Mouse (Mus musculus): ENCODE data around the gene Sfn. TPM values are rescaled to one million over a fixed set of nuclear protein-coding genes. Genes with fewer than 3 reads are reported as not detected.

The Sfn gene
- total and polyA plus RNA-seq, 3 experiments = 1.0 to 2.0 (median 1.1) TPM

DNA sequence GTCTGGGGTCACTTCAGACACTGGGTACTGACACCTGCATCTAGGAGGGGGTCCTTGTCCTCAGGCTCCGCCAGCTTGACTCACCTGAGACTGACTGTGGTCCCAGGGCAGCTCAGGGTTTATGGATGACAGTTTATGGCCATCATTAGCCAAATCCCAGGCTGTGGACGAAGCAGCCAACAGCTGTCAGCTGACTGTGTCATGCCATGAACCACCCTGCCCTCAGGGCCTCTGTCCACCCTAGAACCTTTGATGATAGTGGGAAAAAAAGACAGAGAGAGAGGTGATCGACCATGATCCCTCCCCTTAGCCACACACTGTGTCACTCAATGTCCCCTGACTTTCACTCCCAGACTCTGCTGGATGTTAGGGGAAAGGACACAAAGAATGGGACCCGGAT lies 40.3 kb downstream of the Sfn start:
- Histone ChIP-seq H3K4me3 (replicated peaks in 1 of 3; ENCODE audit: low read depth in 2 of 3, low read length in 2 of 3, poor library complexity in 1 of 3) (no peak overlapping the region), H3K27me3 (replicated peaks) (peaks cover 12% of the 10 kb centered on the region), H3K4me2 (ENCODE audit: insufficient read depth, low read depth, poor library complexity, severe bottlenecking) (no peak overlapping the region), H3K9ac (ENCODE audit: insufficient read depth, low read depth) (no peak overlapping the region), H3K9me3 (replicated peaks; ENCODE audit: low read length) (peaks cover 5% of the 10 kb centered on the region), H3K79me2 (replicated peaks; ENCODE audit: control insufficient read depth, extremely low read depth, insufficient read depth, poor library complexity, severe bottlenecking) (no peaks in the 10 kb centered on the region), H3K36me3 (replicated peaks in 1 of 2; ENCODE audit: control insufficient read depth in 1 of 2, insufficient read depth in 1 of 2, low read length in 1 of 2) (no peaks in the 10 kb centered on the region), H3K27ac (ENCODE audit: insufficient read depth, low read depth) (no peak overlapping the region), H3K4me1 (ENCODE audit: control insufficient read depth in 1 of 2, insufficient read depth in 2 of 2) (peaks cover 0 to 10% of the 10 kb centered on the region in 2 experiments; a peak in 2 of 4 replicates)
- no peak for DNase-seq (ENCODE audit: extremely low read depth)
- dilution Hi-C loops (cut with MboI; ENCODE audit: extremely low pct_ligation_motif_present, extremely low pct_unique_long_range_greater_than_20kb, low sequenced_read_pairs) = no loop called here
- in situ Hi-C loops (cut with MboI; ENCODE audit: low pct_ligation_motif_present, low pct_unique_long_range_greater_than_20kb, low sequenced_read_pairs) = no loop called here
- no peak for TF ChIP-seq NELFE (IDR thresholded peaks at IDR 0.05; ENCODE audit: low read depth, low read length)
- TF ChIP-seq MXI1 (IDR thresholded peaks at IDR 0.05; ENCODE audit: low read depth, low read length) = no peak
- no peak for TF ChIP-seq SIN3A (IDR thresholded peaks at IDR 0.05; ENCODE audit: low read length)
- no peak for TF ChIP-seq USF1 (IDR thresholded peaks at IDR 0.05; ENCODE audit: low read depth, low read length)
- TF ChIP-seq E2F4 (IDR thresholded peaks at IDR 0.05; ENCODE audit: insufficient replicate concordance, low read depth, low read length) = no peak
- no peak for TF ChIP-seq MAZ (IDR thresholded peaks at IDR 0.05; ENCODE audit: low read depth, low read length)
- TF ChIP-seq KAT2A (IDR thresholded peaks at IDR 0.05; ENCODE audit: insufficient replicate concordance, low read length) = no peak
- no peak for TF ChIP-seq TBP (conservative IDR thresholded peaks at IDR 0.05; ENCODE audit: low read depth, low read length)
- no peak for TF ChIP-seq MAX (IDR thresholded peaks at IDR 0.05; ENCODE audit: low read length)
- TF ChIP-seq MYC (IDR thresholded peaks at IDR 0.05; ENCODE audit: low read depth, low read length) = no peak
- no peak for TF ChIP-seq ETS1 (conservative IDR thresholded peaks at IDR 0.05; ENCODE audit: low read depth, low read length)
- TF ChIP-seq MEF2A (IDR thresholded peaks at IDR 0.05; ENCODE audit: borderline replicate concordance, low read depth, low read length) = no peak
- TF ChIP-seq JUN (IDR thresholded peaks at IDR 0.05; ENCODE audit: insufficient read depth, low read depth, low read length) = no peak
- no peak for TF ChIP-seq RCOR1 (conservative IDR thresholded peaks at IDR 0.05; ENCODE audit: low read depth, low read length)

DNA sequence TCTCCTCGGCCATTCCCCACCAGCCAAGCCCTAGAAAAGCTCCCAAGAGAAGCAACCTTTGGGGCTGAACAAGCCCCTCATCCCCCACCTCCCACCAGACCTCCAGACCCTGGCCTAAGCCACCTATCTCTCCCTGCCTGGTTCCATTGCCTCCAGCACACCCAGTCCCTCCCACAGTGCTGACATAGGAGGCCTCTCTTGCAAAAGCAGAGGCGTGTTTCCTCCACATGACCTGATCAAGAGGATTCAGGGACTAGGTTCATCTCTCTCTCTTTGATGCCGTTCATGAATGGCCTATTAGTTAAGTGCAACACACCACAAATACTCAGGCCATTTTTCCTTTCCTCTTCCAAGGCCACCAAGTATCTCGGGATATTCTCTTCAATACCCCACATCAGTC lies 42.1 kb downstream of the Sfn start:
- Histone ChIP-seq H3K4me3 (replicated peaks in 1 of 3; ENCODE audit: low read depth in 2 of 3, low read length in 2 of 3, poor library complexity in 1 of 3) (no peak overlapping the region), H3K36me3 (replicated peaks in 1 of 2; ENCODE audit: control insufficient read depth in 1 of 2, insufficient read depth in 1 of 2, low read length in 1 of 2) (no peaks in the 10 kb centered on the region), H3K9ac (ENCODE audit: insufficient read depth, low read depth) (no peak overlapping the region), H3K4me2 (ENCODE audit: insufficient read depth, low read depth, poor library complexity, severe bottlenecking) (no peak overlapping the region), H3K27me3 (replicated peaks) (peaks cover 21% of the 10 kb centered on the region), H3K4me1 (ENCODE audit: control insufficient read depth in 1 of 2, insufficient read depth in 2 of 2) (peaks cover 0 to 10% of the 10 kb centered on the region in 2 experiments; a peak in 2 of 4 replicates), H3K27ac (ENCODE audit: insufficient read depth, low read depth) (no peak overlapping the region), H3K9me3 (replicated peaks; ENCODE audit: low read length) (peaks cover 5% of the 10 kb centered on the region), H3K79me2 (replicated peaks; ENCODE audit: control insufficient read depth, extremely low read depth, insufficient read depth, poor library complexity, severe bottlenecking) (no peaks in the 10 kb centered on the region)
- no peak for DNase-seq (ENCODE audit: extremely low read depth)
- in situ Hi-C loops (cut with MboI; ENCODE audit: low pct_ligation_motif_present, low pct_unique_long_range_greater_than_20kb, low sequenced_read_pairs) (no loop called here), dilution Hi-C loops (cut with MboI; ENCODE audit: extremely low pct_ligation_motif_present, extremely low pct_unique_long_range_greater_than_20kb, low sequenced_read_pairs) (no loop called here)
- TF ChIP-seq CHD2 (IDR thresholded peaks at IDR 0.05; ENCODE audit: low read length) (no peak), MXI1 (IDR thresholded peaks at IDR 0.05; ENCODE audit: low read depth, low read length) (no peak), USF1 (IDR thresholded peaks at IDR 0.05; ENCODE audit: low read depth, low read length) (no peak), EP300 (IDR thresholded peaks at IDR 0.05; ENCODE audit: low read length) (no peak), HCFC1 (IDR thresholded peaks at IDR 0.05; ENCODE audit: low read depth, low read length) (no peak), SMC3 (IDR thresholded peaks at IDR 0.05; ENCODE audit: low read depth, low read length) (no peak), MAFK (IDR thresholded peaks at IDR 0.05; ENCODE audit: insufficient replicate concordance, low read length) (no peak), CTCF (conservative IDR thresholded peaks at IDR 0.05 in 1 of 2, IDR thresholded peaks at IDR 0.05 in 1 of 2; ENCODE audit: low read depth in 2 of 2, low read length in 2 of 2) (no peak), ETS1 (conservative IDR thresholded peaks at IDR 0.05; ENCODE audit: low read depth, low read length) (no peak), JUN (IDR thresholded peaks at IDR 0.05; ENCODE audit: insufficient read depth, low read depth, low read length) (no peak), BHLHE40 (IDR thresholded peaks at IDR 0.05; ENCODE audit: low read depth, low read length) (no peak), TBP (conservative IDR thresholded peaks at IDR 0.05; ENCODE audit: low read depth, low read length) (no peak), ZKSCAN1 (IDR thresholded peaks at IDR 0.05; ENCODE audit: borderline replicate concordance, low read depth, low read length) (no peak)

All from CH12.LX (cell line).